Mouse (Mus musculus): ENCODE measurements at regions not wholly inside any gene's neighbourhood (a gene's known extent, or its start where the extent isn't known, plus 50 kb on each side); places are given as distances from the start of the nearest gene placed in this dataset.

- 87% methylated on average over 4 of the region's 4 CpGs for WGBS
- H3K27ac ChIP-seq: no peak overlapping the region
- H3K36me3 ChIP-seq (ENCODE audit: poor library complexity, severe bottlenecking): no peaks in the 10 kb centered on the region
- H3K27me3 ChIP-seq: no peaks in the 10 kb centered on the region
- H3K9me3 ChIP-seq (replicated peaks): no peaks in the 10 kb centered on the region
- ATAC-seq: peak; percentile 69; the same call in 1 of the 2 replicates
- H3K4me3 ChIP-seq: no peak overlapping the region
- H3K9ac ChIP-seq: no peak overlapping the region
- no peaks in the 10 kb centered on the region for H3K4me1 ChIP-seq
- H3K4me2 ChIP-seq: no peak overlapping the region
Measured at GRCm38 (mm10) chr3:78162601-78163000, 1123.7 kb downstream of the Rapgef2 start.

- H3K4me1 ChIP-seq: no peaks in the 10 kb centered on the region
- WGBS: 90% methylated on average over 4 of the region's 4 CpGs
- no peak overlapping the region for H3K9ac ChIP-seq
- H3K9me3 ChIP-seq (replicated peaks): no peaks in the 10 kb centered on the region
- H3K4me2 ChIP-seq: no peak overlapping the region
- no peaks in the 10 kb centered on the region for H3K36me3 ChIP-seq (ENCODE audit: poor library complexity, severe bottlenecking)
- H3K27me3 ChIP-seq: no peaks in the 10 kb centered on the region
- no peak overlapping the region for H3K27ac ChIP-seq
- no peak overlapping the region for H3K4me3 ChIP-seq
- ATAC-seq: peak; percentile 64; the same call in 1 of the 2 replicates
Measured at GRCm38 (mm10) chr3:78158450-78158849, 1127.9 kb downstream of the Rapgef2 start.

Data from forebrain, embryonic 13.5 days (tissue).